Mouse (Mus musculus) forebrain, embryonic 16.5 days (tissue): ENCODE data around the gene Trim37. TPM values are rescaled to one million over a fixed set of nuclear protein-coding genes. Genes with fewer than 3 reads are reported as not detected.

Source experiments
- ATAC-seq: fragments of 200-750 bp; cut with Nextera tagmentation; 2 replicates; pipeline ENCODE4 v1.8.0; 2017; ENCODE audit warnings: mild to moderate bottlenecking, moderate library complexity
- H3K27ac ChIP-seq: fragments of 300-500 bp; sonication (generic); 2 replicates; pipeline ENCODE4 v1.5.1; 2014; ENCODE audit warnings: low read length, control low read depth
- H3K27me3 ChIP-seq: fragments of 300-500 bp; sonication (generic); replicated peaks from 2 replicates; pipeline ENCODE4 v1.6.1; 2014; ENCODE audit warnings: low read length; ENCODE audit not compliant: control insufficient read depth, insufficient read depth
- H3K36me3 ChIP-seq: fragments of 300-500 bp; sonication (generic); 2 replicates; pipeline ENCODE4 v1.6.1; 2014; ENCODE audit not compliant: control insufficient read depth, insufficient read depth
- H3K4me1 ChIP-seq: fragments of 300-500 bp; sonication (generic); replicated peaks from 2 replicates; pipeline ENCODE4 v1.6.1; 2014; ENCODE audit warnings: low read length; ENCODE audit not compliant: control insufficient read depth, insufficient read depth
- H3K4me2 ChIP-seq: fragments of 300-500 bp; sonication (generic); 2 replicates; pipeline ENCODE4 v1.6.1; 2014; ENCODE audit warnings: mild to moderate bottlenecking, low read length, control low read depth
- H3K4me3 ChIP-seq: fragments of 300-500 bp; sonication (generic); replicated peaks from 2 replicates; pipeline ENCODE4 v1.5.1; 2014; ENCODE audit warnings: mild to moderate bottlenecking, low read length, control low read depth
- H3K9ac ChIP-seq: fragments of 300-500 bp; sonication (generic); replicated peaks from 2 replicates; pipeline ENCODE4 v1.6.1; 2014; ENCODE audit warnings: low read depth, low read length, control low read depth
- H3K9me3 ChIP-seq: fragments of 300-500 bp; sonication (generic); 2 replicates; pipeline ENCODE4 v1.6.1; 2016; ENCODE audit warnings: low read length; ENCODE audit not compliant: control insufficient read depth
- WGBS: fragments of 180-500 bp; shearing (Covaris S2); extraction: QIAGEN DNeasy Blood & Tissue Kit; methylation state at CpG from one replicate; pipeline ENCODE4 v1.1.7; 2014; 5-methylcytosine and 5-hydroxymethylcytosine counted together
- polyA plus RNA-seq: library from polyadenylated mRNA; unstranded; fragments of >200 nt; fragmentation: Nextera tagmentation; extraction: Ambion mirVana; gene quantifications from 2 replicates; pipeline ENCODE4 v1.2.1, GENCODE M21; 2015

Trim37 gene
- polyA plus RNA-seq, 1 experiment from 2014 or later, result 95.9 TPM

- Histone ChIP-seq H3K27ac (no peak overlapping the region), H3K4me1 (no peaks in the 10 kb centered on the region), H3K27me3 (no peaks in the 10 kb centered on the region), H3K4me2 (no peak overlapping the region), H3K36me3 (no peaks in the 10 kb centered on the region), H3K4me3 (no peak overlapping the region), H3K9ac (no peak overlapping the region), H3K9me3 (no peaks in the 10 kb centered on the region)
- ATAC-seq, result no peak
- WGBS, result 85% methylated on average over 4 of the region's 4 CpGs
These were observed 113.9 kb downstream of the Trim37 start for GRCm38 (mm10) chr11:87240833-87241215.

- ATAC-seq, result no peak
- no peaks in the 10 kb centered on the region for H3K4me1 ChIP-seq
- H3K27me3 ChIP-seq, result no peaks in the 10 kb centered on the region
- no peak overlapping the region for H3K4me3 ChIP-seq
- no peaks in the 10 kb centered on the region for H3K36me3 ChIP-seq
- no peaks in the 10 kb centered on the region for H3K9me3 ChIP-seq
- H3K4me2 ChIP-seq, result no peak overlapping the region
- 82% methylated on average over 7 of the region's 7 CpGs for WGBS
- no peak overlapping the region for H3K9ac ChIP-seq
- no peak overlapping the region for H3K27ac ChIP-seq
These were observed 114.4 kb downstream of the Trim37 start for GRCm38 (mm10) chr11:87241256-87241655.

- no peak for ATAC-seq
- Histone ChIP-seq H3K9ac (no peak overlapping the region), H3K4me1 (peaks cover 11% of the 10 kb centered on the region), H3K27ac (no peak overlapping the region), H3K4me3 (no peak overlapping the region), H3K9me3 (no peaks in the 10 kb centered on the region), H3K36me3 (no peaks in the 10 kb centered on the region), H3K4me2 (no peak overlapping the region), H3K27me3 (no peaks in the 10 kb centered on the region)
- 89% methylated on average over 9 of the region's 9 CpGs for WGBS
These were observed 118.4 kb downstream of the Trim37 start for GRCm38 (mm10) chr11:87245171-87245840.

GRCm38 (mm10) chr11:87246107-87246651, 119.3 kb downstream of the Trim37 start:
- no peak overlapping the region for H3K4me2 ChIP-seq
- no peak overlapping the region for H3K4me3 ChIP-seq
- no peak for ATAC-seq
- H3K9me3 ChIP-seq, result no peaks in the 10 kb centered on the region
- H3K27me3 ChIP-seq, result no peaks in the 10 kb centered on the region
- 66% methylated on average over 4 of the region's 4 CpGs for WGBS
- peaks cover 11% of the 10 kb centered on the region for H3K4me1 ChIP-seq
- H3K9ac ChIP-seq, result no peak overlapping the region
- H3K27ac ChIP-seq, result no peak overlapping the region
- H3K36me3 ChIP-seq, result no peaks in the 10 kb centered on the region

- Histone ChIP-seq H3K9ac (no peak overlapping the region), H3K27ac (0 out of 2 replicates have a peak overlapping the region, but pooled peaks have one; percentile 27), H3K4me3 (no peak overlapping the region), H3K36me3 (no peaks in the 10 kb centered on the region), H3K9me3 (no peaks in the 10 kb centered on the region), H3K4me2 (no peak overlapping the region), H3K27me3 (no peaks in the 10 kb centered on the region), H3K4me1 (peaks cover 11% of the 10 kb centered on the region)
- 34% methylated on average over 9 of the region's 9 CpGs for WGBS
- ATAC-seq, result peak; percentile 52
These were observed 120.0 kb downstream of the Trim37 start for GRCm38 (mm10) chr11:87246724-87247493.

DNA sequence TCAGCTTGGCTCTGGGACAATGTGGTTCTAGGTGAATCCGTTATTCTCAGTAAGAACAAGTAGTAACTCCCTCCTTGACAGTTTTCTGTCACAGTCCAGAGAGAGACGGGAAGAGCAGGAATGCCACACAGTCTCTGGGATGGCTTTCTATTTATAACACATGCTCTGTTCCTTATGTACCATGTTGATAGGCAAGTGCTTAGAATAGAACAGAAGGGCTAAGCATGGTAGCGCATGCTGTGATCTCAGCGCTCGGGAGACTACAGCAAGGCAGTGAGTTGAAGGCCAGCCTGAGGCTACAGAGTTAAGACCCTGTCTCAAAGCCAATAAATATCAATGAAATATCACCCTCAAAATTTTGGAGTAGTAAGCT, 120.6 kb downstream of the Trim37 start:
- ATAC-seq, result peak; percentile 31; the same call in 1 of the 2 replicates
- H3K36me3 ChIP-seq, result no peaks in the 10 kb centered on the region
- no peaks in the 10 kb centered on the region for H3K9me3 ChIP-seq
- H3K4me3 ChIP-seq, result no peak overlapping the region
- no peak overlapping the region for H3K4me2 ChIP-seq
- no peak overlapping the region for H3K9ac ChIP-seq
- H3K4me1 ChIP-seq, result peaks cover 11% of the 10 kb centered on the region
- WGBS, result 44% methylated on average over 5 of the region's 5 CpGs
- H3K27me3 ChIP-seq, result no peaks in the 10 kb centered on the region
- 0 out of 2 replicates have a peak overlapping the region, but pooled peaks have one; percentile 27 for H3K27ac ChIP-seq

- WGBS, result 79% methylated on average over 6 of the region's 6 CpGs
- no peak for ATAC-seq
These were observed 123.3 kb downstream of the Trim37 start for GRCm38 (mm10) chr11:87250132-87250531.

DNA sequence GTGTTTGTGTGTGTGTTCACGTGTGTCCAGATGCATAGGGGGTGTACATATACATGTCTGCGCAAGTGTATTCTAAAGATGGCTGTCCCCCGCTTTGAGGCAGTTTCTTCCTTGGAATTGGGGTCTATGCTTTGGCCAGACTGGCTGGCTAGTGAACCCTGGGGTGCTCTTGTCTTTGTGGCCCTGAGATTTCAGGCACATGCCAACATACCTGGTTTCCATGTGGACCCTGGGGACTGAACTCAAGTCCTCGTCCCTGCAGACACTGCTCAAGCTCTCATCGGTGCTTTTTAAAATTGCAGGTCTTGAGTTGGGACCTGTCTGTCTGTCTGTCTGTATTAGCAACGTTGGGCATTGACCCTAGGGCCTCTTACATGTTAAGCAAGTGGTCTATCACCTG, 126.4 kb downstream of the Trim37 start:
- H3K4me2 ChIP-seq, result no peak overlapping the region
- no peak overlapping the region for H3K27ac ChIP-seq
- H3K9me3 ChIP-seq, result no peaks in the 10 kb centered on the region
- no peak overlapping the region for H3K9ac ChIP-seq
- no peaks in the 10 kb centered on the region for H3K27me3 ChIP-seq
- WGBS, result 93% methylated on average over 6 of the region's 6 CpGs
- no peaks in the 10 kb centered on the region for H3K36me3 ChIP-seq
- no peak overlapping the region for H3K4me3 ChIP-seq
- no peaks in the 10 kb centered on the region for H3K4me1 ChIP-seq
- ATAC-seq, result no peak

More at GRCm38 (mm10) chr11:87250132-87250531, 123.3 kb downstream of the Trim37 start:
- no peaks in the 10 kb centered on the region for H3K9me3 ChIP-seq
- H3K27me3 ChIP-seq, result no peaks in the 10 kb centered on the region
- no peak overlapping the region for H3K4me3 ChIP-seq
- no peak overlapping the region for H3K4me2 ChIP-seq
- H3K4me1 ChIP-seq, result peaks cover 11% of the 10 kb centered on the region
- H3K27ac ChIP-seq, result no peak overlapping the region
- H3K9ac ChIP-seq, result no peak overlapping the region
- no peaks in the 10 kb centered on the region for H3K36me3 ChIP-seq

DNA sequence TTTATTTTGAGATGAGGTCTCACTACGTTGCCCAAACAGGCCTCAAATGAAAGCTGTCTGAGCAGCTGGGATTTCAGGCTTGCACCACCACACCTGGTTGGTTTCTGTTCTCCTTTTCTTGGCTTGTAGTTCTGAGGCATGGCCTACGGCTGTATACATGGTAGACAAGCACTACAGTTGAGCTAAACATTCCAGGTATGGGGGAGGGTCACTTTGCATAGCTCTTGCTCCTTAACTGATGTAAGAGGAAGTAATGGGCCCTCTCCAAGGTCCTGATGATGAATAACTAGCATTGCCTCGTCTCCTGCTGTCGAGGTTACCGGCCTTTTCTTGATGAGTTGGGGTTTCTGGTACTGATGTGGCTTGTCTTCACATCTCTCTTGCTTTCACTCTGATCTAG, 127.3 kb downstream of the Trim37 start:
- Histone ChIP-seq H3K9ac (no peak overlapping the region), H3K27ac (no peak overlapping the region), H3K9me3 (no peaks in the 10 kb centered on the region), H3K27me3 (no peaks in the 10 kb centered on the region), H3K36me3 (no peaks in the 10 kb centered on the region), H3K4me3 (no peak overlapping the region), H3K4me1 (no peaks in the 10 kb centered on the region), H3K4me2 (no peak overlapping the region)
- no peak for ATAC-seq
- 67% methylated on average over 5 of the region's 5 CpGs for WGBS
